Mouse (Mus musculus) E14TG2a.4 (cell line): ENCODE results near the gene Cyb5b.

ENCODE experiments used
- H3K27me3 ChIP-seq: 2 replicates; pipeline ENCODE4 v1.6.1; 2014; ENCODE audit warnings: low read length, control low read depth; ENCODE audit not compliant: insufficient read depth
- H3K36me3 ChIP-seq: 2 replicates; pipeline ENCODE4 v1.6.1; 2014; ENCODE audit warnings: low read length, control low read depth; ENCODE audit not compliant: insufficient read depth
- H3K4me1 ChIP-seq: replicated peaks from 2 replicates; pipeline ENCODE4 v1.6.1; 2014; ENCODE audit warnings: low read depth, low read length, control low read depth
- H3K4me3 ChIP-seq: replicated peaks from 2 replicates; pipeline ENCODE4 v1.5.1; 2014; ENCODE audit warnings: mild to moderate bottlenecking, low read length
- H3K9me3 ChIP-seq: 2 replicates; pipeline ENCODE4 v1.6.1; 2014; ENCODE audit warnings: low read length, control low read depth
- CTCF ChIP-seq: conservative IDR thresholded peaks from 2 replicates; pipeline ENCODE4 v1.5.1; 2014; ENCODE audit warnings: low read length
- NANOG ChIP-seq: IDR thresholded peaks from 2 replicates; pipeline ENCODE4 v1.6.1; 2014; ENCODE audit warnings: borderline replicate concordance, low read length, mixed read lengths
- POU5F1 ChIP-seq: IDR thresholded peaks from 2 replicates; pipeline ENCODE4 v1.6.1; 2014; ENCODE audit warnings: low read length, borderline replicate concordance

The Cyb5b gene

DNA sequence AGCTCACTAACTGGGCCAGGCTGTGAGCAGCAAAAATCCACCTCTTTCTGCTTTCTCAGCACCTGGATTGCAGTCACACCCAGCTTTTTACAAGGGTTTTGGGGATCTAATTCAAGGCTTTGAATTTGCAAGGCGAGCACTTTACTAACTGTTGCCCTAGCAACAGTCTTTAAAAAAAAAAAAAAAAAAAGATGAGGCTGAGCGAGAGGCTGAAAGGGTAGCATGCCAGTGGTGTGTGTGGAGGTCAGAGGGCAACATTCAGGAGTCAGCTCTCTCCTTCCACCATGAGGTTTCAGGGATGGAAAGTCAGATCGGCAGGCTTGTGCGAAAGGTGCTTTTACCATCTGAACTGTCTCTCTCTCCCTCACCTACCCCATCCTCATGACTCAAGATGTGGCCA, 37.2 kb upstream of the Cyb5b start:
- Histone ChIP-seq H3K36me3 (no peaks in the 10 kb centered on the region), H3K4me3 (peak overlapping the region; percentile 39), H3K27me3 (no peaks in the 10 kb centered on the region)

DNA sequence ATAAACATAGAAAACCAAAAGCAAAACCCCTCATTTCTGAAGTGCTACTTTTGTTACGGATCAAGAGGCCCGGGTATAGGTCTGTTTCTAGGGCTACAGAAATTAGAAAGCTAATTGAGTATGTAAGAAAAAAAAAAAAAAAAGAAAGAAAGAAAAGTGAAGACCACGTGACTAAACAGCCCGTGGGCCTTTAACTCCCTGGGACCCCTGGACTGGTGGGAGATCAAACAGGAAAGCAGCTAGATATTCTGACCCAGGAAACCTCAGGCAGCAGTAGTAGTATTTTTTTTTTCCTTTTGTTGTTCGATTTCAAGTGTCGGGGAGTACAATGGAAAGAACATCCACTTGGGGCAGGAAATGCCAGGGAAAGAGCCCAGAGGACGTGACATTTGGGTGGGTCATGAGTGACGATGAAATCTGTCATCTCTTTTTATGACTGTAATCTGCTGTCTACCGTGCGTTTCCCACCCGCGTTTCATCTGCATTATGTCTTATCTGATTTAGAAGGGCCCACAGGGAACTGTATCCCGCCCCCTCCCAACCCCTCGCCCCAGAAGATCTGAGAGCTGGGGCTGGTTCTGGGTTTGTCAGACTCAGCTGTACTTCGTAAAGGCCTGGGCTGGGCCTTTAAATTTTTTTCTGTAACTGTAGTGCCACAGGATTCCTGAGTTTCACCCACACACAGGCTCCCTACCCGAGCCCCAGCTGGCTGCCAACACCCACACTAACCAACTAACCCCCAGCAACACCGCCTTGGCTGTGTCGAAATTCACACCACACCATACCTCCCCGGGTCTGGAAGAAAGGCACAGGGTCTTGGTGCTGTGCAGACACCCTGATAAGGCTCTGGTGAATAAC, 36.1 kb upstream of the Cyb5b start:
- no peaks in the 10 kb centered on the region for H3K27me3 ChIP-seq
- TF ChIP-seq POU5F1: no peak
- TF ChIP-seq NANOG: no peak
- no peak for TF ChIP-seq CTCF
- H3K4me3 ChIP-seq: peak overlapping the region; percentile 46
- H3K36me3 ChIP-seq: no peaks in the 10 kb centered on the region
- H3K4me1 ChIP-seq: peaks cover 74% of the 10 kb centered on the region
- no peaks in the 10 kb centered on the region for H3K9me3 ChIP-seq

More for the DNA sequence above, 37.2 kb upstream of the Cyb5b start:
- no peaks in the 10 kb centered on the region for H3K9me3 ChIP-seq
- no peak for TF ChIP-seq POU5F1
- TF ChIP-seq NANOG: no peak
- peaks cover 74% of the 10 kb centered on the region for H3K4me1 ChIP-seq

DNA sequence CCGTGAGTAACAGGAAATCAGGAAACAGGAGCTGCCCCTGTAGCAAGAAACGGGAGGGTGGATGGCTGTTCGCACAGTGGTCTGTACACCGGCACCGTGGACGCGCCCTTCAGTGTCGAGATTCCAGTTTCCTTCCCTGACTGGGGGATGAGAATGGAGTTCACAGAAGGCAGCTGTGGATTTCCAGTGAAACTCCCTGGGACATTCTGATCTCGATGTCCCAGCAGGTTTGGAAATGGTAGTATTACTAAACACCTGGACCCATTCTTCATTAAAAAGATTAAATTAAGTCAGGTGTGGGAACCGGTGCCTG, 35.5 kb upstream of the Cyb5b start:
- TF ChIP-seq NANOG (no peak), CTCF (no peak), POU5F1 (no peak)
- no peaks in the 10 kb centered on the region for H3K9me3 ChIP-seq
- H3K36me3 ChIP-seq: no peaks in the 10 kb centered on the region
- peak overlapping the region; percentile 46 for H3K4me3 ChIP-seq
- H3K27me3 ChIP-seq: no peaks in the 10 kb centered on the region
- H3K4me1 ChIP-seq: peaks cover 72% of the 10 kb centered on the region

DNA sequence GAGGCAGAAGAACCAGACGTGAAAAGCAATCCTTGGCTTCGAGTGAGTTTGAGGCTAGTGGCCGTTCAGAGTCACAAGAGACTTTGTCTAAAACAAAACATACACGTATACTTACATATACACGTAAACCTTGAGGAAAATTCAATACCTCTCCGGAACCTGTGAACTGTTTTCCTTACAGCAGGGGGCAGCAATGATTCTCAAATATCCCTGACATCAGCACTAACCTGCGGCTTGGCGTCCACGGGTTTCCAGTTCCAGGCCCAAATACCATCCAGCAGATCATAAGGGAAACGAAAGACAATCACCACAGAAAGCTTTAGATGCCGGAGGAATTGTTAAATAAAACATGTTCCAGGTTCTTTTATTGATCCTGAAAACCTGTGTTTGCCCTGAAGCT, 34.4 kb upstream of the Cyb5b start:
- Histone ChIP-seq H3K9me3 (no peaks in the 10 kb centered on the region), H3K36me3 (no peaks in the 10 kb centered on the region), H3K4me3 (no peak overlapping the region), H3K27me3 (no peaks in the 10 kb centered on the region), H3K4me1 (peaks cover 63% of the 10 kb centered on the region)
- TF ChIP-seq CTCF: peak; percentile 45
- no peak for TF ChIP-seq POU5F1
- TF ChIP-seq NANOG: no peak

DNA sequence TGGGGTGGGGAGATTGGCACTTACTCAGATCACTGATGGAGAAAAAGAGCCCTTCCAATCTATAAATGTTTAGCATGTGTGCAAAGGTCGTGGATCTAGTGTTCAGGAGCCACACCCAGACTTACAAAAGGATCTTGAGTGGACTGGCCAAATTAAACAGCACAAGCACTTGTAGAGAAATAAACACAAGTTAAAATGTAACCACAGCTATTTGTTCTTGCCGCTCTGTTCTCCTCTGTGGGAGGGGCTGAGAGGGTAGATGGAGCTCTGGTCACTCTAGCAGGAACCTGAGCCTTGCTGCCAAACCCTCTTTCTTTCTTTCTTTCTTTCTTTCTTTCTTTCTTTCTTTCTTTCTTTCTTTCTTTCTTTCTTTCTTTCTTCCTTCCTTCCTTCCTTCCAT, 33.4 kb upstream of the Cyb5b start:
- Histone ChIP-seq H3K9me3 (no peaks in the 10 kb centered on the region), H3K4me1 (peaks cover 56% of the 10 kb centered on the region), H3K4me3 (no peak overlapping the region), H3K36me3 (no peaks in the 10 kb centered on the region), H3K27me3 (no peaks in the 10 kb centered on the region)
- no peak for TF ChIP-seq CTCF
- TF ChIP-seq NANOG: no peak
- TF ChIP-seq POU5F1: no peak

DNA sequence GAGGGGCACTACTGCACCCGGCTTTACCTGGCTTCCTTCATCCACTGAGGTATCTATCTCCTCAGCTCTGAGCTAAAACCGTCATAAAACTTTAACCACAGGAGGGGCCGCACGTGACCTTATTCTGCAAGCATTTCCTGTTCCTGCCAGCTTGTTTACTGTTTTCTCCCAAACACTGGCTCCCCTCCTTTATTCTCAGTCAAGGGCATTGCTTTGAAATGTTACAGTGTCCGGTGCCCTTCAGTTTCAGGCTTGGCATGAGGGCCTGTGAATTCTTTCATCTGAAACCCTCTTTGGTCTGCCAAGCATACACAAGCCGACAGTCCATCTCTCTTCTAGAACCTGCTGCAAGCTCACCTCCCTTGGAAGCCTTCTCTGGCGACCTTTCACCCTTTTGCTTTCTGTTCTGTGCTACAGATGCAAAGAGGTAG, 31.6 kb upstream of the Cyb5b start:
- Histone ChIP-seq H3K9me3 (no peaks in the 10 kb centered on the region), H3K4me1 (peaks cover 52% of the 10 kb centered on the region), H3K4me3 (no peak overlapping the region), H3K27me3 (no peaks in the 10 kb centered on the region), H3K36me3 (no peaks in the 10 kb centered on the region)
- TF ChIP-seq CTCF: no peak

DNA sequence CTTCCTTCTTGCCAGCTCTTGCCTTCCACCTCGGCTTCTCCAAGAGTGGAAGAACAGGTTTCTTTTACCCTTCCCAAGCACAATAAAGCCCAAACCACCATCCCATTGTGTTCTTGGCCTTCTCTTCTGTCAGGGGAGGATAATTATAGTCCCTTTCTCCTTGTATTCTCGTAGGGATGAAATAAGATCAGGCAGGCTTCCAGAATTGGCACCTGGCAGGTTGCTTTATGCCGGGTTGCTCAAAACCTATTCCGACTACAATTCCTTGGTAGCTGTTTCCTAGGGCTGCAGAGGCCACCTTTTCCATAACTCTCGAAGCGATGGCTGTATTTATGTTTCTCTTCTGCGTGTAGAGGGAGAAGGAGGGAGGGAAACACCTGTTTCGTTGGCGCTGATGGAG, 31.0 kb upstream of the Cyb5b start:
- Histone ChIP-seq H3K9me3 (no peaks in the 10 kb centered on the region), H3K27me3 (no peaks in the 10 kb centered on the region), H3K4me1 (peaks cover 52% of the 10 kb centered on the region), H3K4me3 (no peak overlapping the region), H3K36me3 (no peaks in the 10 kb centered on the region)
- TF ChIP-seq CTCF (no peak), POU5F1 (no peak), NANOG (no peak)

DNA sequence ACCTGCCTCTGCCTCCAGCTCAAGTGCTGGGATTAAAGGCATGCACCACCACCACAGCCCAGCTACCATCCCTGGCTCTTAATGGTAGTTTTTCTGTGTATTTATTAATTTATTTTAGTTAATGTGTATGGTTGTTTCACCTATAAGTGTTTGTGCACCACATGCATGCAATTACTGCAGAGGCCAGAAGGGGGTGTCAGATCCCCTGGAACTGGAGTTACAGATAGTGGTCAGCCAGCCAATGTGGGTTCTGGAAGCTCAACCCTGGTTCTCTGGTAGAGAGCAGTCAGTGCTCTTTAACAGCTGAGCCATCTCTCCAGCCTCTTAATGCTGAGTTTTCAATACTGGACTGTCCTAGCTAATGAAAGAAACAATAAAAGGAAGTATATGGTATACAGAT, 29.6 kb upstream of the Cyb5b start:
- H3K4me3 ChIP-seq: no peak overlapping the region
- no peaks in the 10 kb centered on the region for H3K36me3 ChIP-seq
- H3K4me1 ChIP-seq: peaks cover 45% of the 10 kb centered on the region
- TF ChIP-seq POU5F1 (no peak), CTCF (peak; percentile 83)
- H3K27me3 ChIP-seq: no peaks in the 10 kb centered on the region
- H3K9me3 ChIP-seq: no peaks in the 10 kb centered on the region

DNA sequence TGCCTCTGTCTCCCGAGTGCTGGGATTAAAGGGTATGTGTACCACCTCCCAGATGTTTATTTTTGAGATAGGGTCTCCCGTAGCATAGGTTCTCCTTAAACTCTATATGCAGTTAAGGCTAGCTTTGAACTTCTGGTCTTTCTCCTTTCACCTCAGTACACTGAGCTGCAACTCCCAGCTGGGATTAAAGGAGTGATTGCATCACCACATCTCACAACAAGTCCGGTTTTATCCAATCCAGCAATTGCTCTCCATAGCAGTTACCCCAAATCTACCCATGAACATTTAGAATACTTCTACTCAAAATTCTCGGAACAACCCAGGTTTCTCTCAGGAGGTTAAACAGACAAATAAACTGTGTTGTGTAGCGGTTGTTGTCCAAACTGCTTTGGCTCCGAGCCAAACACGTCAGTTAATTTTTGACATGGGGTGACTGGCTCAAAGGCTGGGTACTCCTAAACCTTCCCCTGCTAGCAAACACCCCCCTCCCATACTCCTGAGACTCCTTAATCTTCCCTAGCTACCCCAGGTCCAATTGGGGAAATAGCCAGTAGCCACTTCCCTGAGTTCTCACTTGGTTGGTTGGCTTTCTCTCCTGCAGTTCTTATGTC, 28.7 kb upstream of the Cyb5b start:
- Histone ChIP-seq H3K27me3 (no peaks in the 10 kb centered on the region), H3K4me1 (peaks cover 38% of the 10 kb centered on the region), H3K4me3 (no peak overlapping the region), H3K36me3 (no peaks in the 10 kb centered on the region), H3K9me3 (no peaks in the 10 kb centered on the region)
- TF ChIP-seq CTCF (no peak), NANOG (no peak), POU5F1 (no peak)
